Mouse (Mus musculus) embryonic facial prominence, embryonic 12.5 days (tissue): ENCODE measurements around the gene Ndst2. TPM values are rescaled to one million over a fixed set of nuclear protein-coding genes. Genes with fewer than 3 reads are reported as not detected.
A peak's percentile ranks its signal among the peaks of the same experiment; 100 is the strongest.
"Not testable (repeated sequence)": the region's sequence is repeated elsewhere in the genome, so short reads cannot be mapped to it uniquely, and the experiment has no call there.

Experiments used
- ATAC-seq: fragments of 200-750 bp; cut with Nextera tagmentation; 2 replicates; pipeline ENCODE4 v1.8.0; 2017; ENCODE audit not compliant: insufficient number of reproducible peaks, insufficient read depth, low FRiP score, low TSS enrichment
- H3K27ac ChIP-seq: fragments of 300-500 bp; sonication (generic); 2 replicates; pipeline ENCODE4 v1.5.1; 2016; ENCODE audit warnings: mild to moderate bottlenecking
- H3K27me3 ChIP-seq: fragments of 300-500 bp; sonication (generic); 2 replicates; pipeline ENCODE4 v1.6.1; 2016; ENCODE audit warnings: mild to moderate bottlenecking, moderate library complexity
- H3K36me3 ChIP-seq: fragments of 300-500 bp; sonication (generic); 2 replicates; pipeline ENCODE4 v1.6.1; 2016; ENCODE audit warnings: mild to moderate bottlenecking
- H3K4me1 ChIP-seq: fragments of 300-500 bp; sonication (generic); 2 replicates; pipeline ENCODE4 v1.6.1; 2016
- H3K4me2 ChIP-seq: fragments of 300-500 bp; sonication (generic); replicated peaks from 2 replicates; pipeline ENCODE4 v1.6.1; 2016; ENCODE audit warnings: mild to moderate bottlenecking, moderate library complexity
- H3K4me3 ChIP-seq: fragments of 300-500 bp; sonication (generic); 2 replicates; pipeline ENCODE4 v1.5.1; 2016; ENCODE audit warnings: mild to moderate bottlenecking
- H3K9ac ChIP-seq: fragments of 300-500 bp; sonication (generic); 2 replicates; pipeline ENCODE4 v1.6.1; 2016; ENCODE audit warnings: mild to moderate bottlenecking, moderate library complexity
- H3K9me3 ChIP-seq: fragments of 300-500 bp; sonication (generic); 2 replicates; pipeline ENCODE4 v1.6.1; 2016; ENCODE audit warnings: mild to moderate bottlenecking, moderate library complexity
- WGBS: fragments of 180-500 bp; shearing (Covaris S2); methylation state at CpG from one replicate; pipeline ENCODE4 v1.1.7; 2016; 5-methylcytosine and 5-hydroxymethylcytosine counted together
- polyA plus RNA-seq: library from polyadenylated mRNA; unstranded; fragments of >200 nt; fragmentation: Nextera tagmentation; extraction: Ambion mirVana; gene quantifications from 2 replicates; pipeline ENCODE4 v1.2.1, GENCODE M21; 2016

Ndst2 gene
- polyA plus RNA-seq, 1 experiment from 2014 or later, result 34.7 TPM

GRCm38 (mm10) chr14:20713832-20714231, 20.5 kb downstream of the Ndst2 start:
- Histone ChIP-seq H3K27ac (no peak overlapping the region), H3K4me1 (peaks cover 10% of the 10 kb centered on the region), H3K9ac (no peak overlapping the region), H3K9me3 (no peaks in the 10 kb centered on the region), H3K4me3 (no peak overlapping the region), H3K27me3 (no peaks in the 10 kb centered on the region), H3K4me2 (no peak overlapping the region), H3K36me3 (peaks cover 88% of the 10 kb centered on the region)
- ATAC-seq, result no peak
- 79% methylated on average over 11 of the region's 11 CpGs for WGBS

GRCm38 (mm10) chr14:20708239-20708638, 26.1 kb downstream of the Ndst2 start:
- peak overlapping the region; percentile 85 for H3K27ac ChIP-seq
- peak overlapping the region; percentile 100 for H3K4me3 ChIP-seq
- H3K27me3 ChIP-seq, result no peaks in the 10 kb centered on the region
- H3K9ac ChIP-seq, result peak overlapping the region; percentile 98
- peaks cover 48% of the 10 kb centered on the region for H3K36me3 ChIP-seq
- no peak for ATAC-seq
- peaks cover 19% of the 10 kb centered on the region for H3K4me1 ChIP-seq
- WGBS, result 12% methylated on average over 10 of the region's 10 CpGs
- no peaks in the 10 kb centered on the region for H3K9me3 ChIP-seq
- peak overlapping the region; percentile 82 for H3K4me2 ChIP-seq

GRCm38 (mm10) chr14:20707201-20708190, 26.9 kb downstream of the Ndst2 start, which contains the start of gene Zswim8:
Gene Zswim8, plus strand, starts transcription at chr14:20707552.
- Histone ChIP-seq H3K27ac (peak within 1 kb of the TSS; percentile 85), H3K27me3 (no peaks in the 10 kb centered on the region), H3K4me1 (peaks cover 19% of the 10 kb centered on the region), H3K4me2 (peak within 1 kb of the TSS; percentile 82), H3K9ac (peak within 1 kb of the TSS; percentile 98), H3K36me3 (peaks cover 40% of the 10 kb centered on the region), H3K9me3 (no peaks in the 10 kb centered on the region), H3K4me3 (peak within 1 kb of the TSS; percentile 100)
- under 1% methylated on average over 80 of the region's 80 CpGs for WGBS
- peak; percentile 85 for ATAC-seq

- Histone ChIP-seq H3K27ac (peak overlapping the region; percentile 89), H3K4me3 (peak overlapping the region; percentile 60), H3K9ac (peak overlapping the region; percentile 73), H3K4me1 (peaks cover 13% of the 10 kb centered on the region), H3K36me3 (peaks cover 12% of the 10 kb centered on the region), H3K4me2 (peak overlapping the region; percentile 59)
- not testable (repeated sequence) for H3K27me3 ChIP-seq, ATAC-seq, H3K9me3 ChIP-seq
- 12% methylated on average over 8 of the region's 8 CpGs for WGBS
Measured at GRCm38 (mm10) chr14:20703461-20703860, 30.9 kb downstream of the Ndst2 start.

GRCm38 (mm10) chr14:20702741-20703381, 31.5 kb downstream of the Ndst2 start, which contains the start of gene Chchd1:
Gene Chchd1, plus strand, starts transcription at chr14:20703006.
- H3K27ac ChIP-seq, result peak within 1 kb of the TSS; percentile 89
- no peaks in the 10 kb centered on the region for H3K9me3 ChIP-seq
- peak within 1 kb of the TSS; percentile 59 for H3K4me2 ChIP-seq
- under 1% methylated on average over 61 of the region's 61 CpGs for WGBS
- H3K9ac ChIP-seq, result peak within 1 kb of the TSS; percentile 73
- peaks cover 17% of the 10 kb centered on the region for H3K4me1 ChIP-seq
- peak within 1 kb of the TSS; percentile 60 for H3K4me3 ChIP-seq
- H3K36me3 ChIP-seq, result peaks cover 12% of the 10 kb centered on the region
- H3K27me3 ChIP-seq, result no peaks in the 10 kb centered on the region
- 0 out of 2 replicates have a peak, but pooled peaks have one; percentile 36 for ATAC-seq

- peak overlapping the region; percentile 59 for H3K4me2 ChIP-seq
- peaks cover 20% of the 10 kb centered on the region for H3K4me1 ChIP-seq
- H3K36me3 ChIP-seq, result peaks cover 12% of the 10 kb centered on the region
- H3K9ac ChIP-seq, result peak overlapping the region; percentile 73
- no peaks in the 10 kb centered on the region for H3K27me3 ChIP-seq
- 14% methylated on average over 15 of the region's 15 CpGs for WGBS
- peak overlapping the region; percentile 89 for H3K27ac ChIP-seq
- peak overlapping the region; percentile 60 for H3K4me3 ChIP-seq
- 0 out of 2 replicates have a peak, but pooled peaks have one; percentile 18 for ATAC-seq
- no peaks in the 10 kb centered on the region for H3K9me3 ChIP-seq
Measured at GRCm38 (mm10) chr14:20702096-20702740, 32.1 kb downstream of the Ndst2 start.

- Histone ChIP-seq H3K27ac (no peak overlapping the region), H3K27me3 (no peaks in the 10 kb centered on the region), H3K9ac (0 out of 2 replicates have a peak overlapping the region, but pooled peaks have one; percentile 25), H3K9me3 (no peaks in the 10 kb centered on the region), H3K4me1 (peaks cover 25% of the 10 kb centered on the region), H3K4me3 (peak overlapping the region; percentile 60), H3K36me3 (peaks cover 12% of the 10 kb centered on the region), H3K4me2 (peak overlapping the region; percentile 59)
- no peak for ATAC-seq
- 83% methylated on average over 8 of the region's 8 CpGs for WGBS
Measured at GRCm38 (mm10) chr14:20701554-20701953, 32.8 kb downstream of the Ndst2 start.

- Histone ChIP-seq H3K4me1 (peaks cover 34% of the 10 kb centered on the region), H3K9me3 (no peaks in the 10 kb centered on the region), H3K4me2 (no peak overlapping the region), H3K4me3 (no peak overlapping the region), H3K36me3 (peaks cover 12% of the 10 kb centered on the region), H3K27me3 (no peaks in the 10 kb centered on the region), H3K27ac (no peak overlapping the region), H3K9ac (peak overlapping the region; percentile 24; the same call in 1 of the 2 replicates)
- no peak for ATAC-seq
- WGBS, result 83% methylated on average over 3 of the region's 3 CpGs
Measured at GRCm38 (mm10) chr14:20700362-20700761, 34.0 kb downstream of the Ndst2 start.

- Histone ChIP-seq H3K27me3 (no peaks in the 10 kb centered on the region), H3K9me3 (no peaks in the 10 kb centered on the region), H3K4me2 (no peak overlapping the region), H3K9ac (no peak overlapping the region), H3K4me1 (peaks cover 36% of the 10 kb centered on the region), H3K36me3 (peaks cover 8% of the 10 kb centered on the region), H3K4me3 (no peak overlapping the region), H3K27ac (no peak overlapping the region)
- no peak for ATAC-seq
- 83% methylated on average over 2 of the region's 2 CpGs for WGBS
Measured at GRCm38 (mm10) chr14:20698515-20698914, 35.8 kb downstream of the Ndst2 start.

GRCm38 (mm10) chr14:20696986-20697385, 37.4 kb downstream of the Ndst2 start:
- Histone ChIP-seq H3K27ac (no peak overlapping the region), H3K27me3 (no peaks in the 10 kb centered on the region), H3K4me1 (peaks cover 35% of the 10 kb centered on the region), H3K4me3 (peak overlapping the region; percentile 86), H3K4me2 (peak overlapping the region; percentile 85), H3K36me3 (peaks cover 23% of the 10 kb centered on the region), H3K9me3 (no peaks in the 10 kb centered on the region), H3K9ac (peak overlapping the region; percentile 32; the same call in 1 of the 2 replicates)
- no peak for ATAC-seq
- 14% methylated on average over 1 of the region's 1 CpGs for WGBS
